Mouse (Mus musculus) spleen, adult 2 months (tissue): ENCODE results near the gene Lhpp.

Experiments
- CTCF ChIP-seq: fragments of 200-500 bp; IDR thresholded peaks from 2 replicates; pipeline ENCODE4 v1.5.1; 2011; ENCODE audit warnings: mild to moderate bottlenecking, inconsistent platforms; ENCODE audit not compliant: insufficient read depth, insufficient read length, insufficient replicate concordance; ENCODE audit errors: extremely low read depth
- POLR2A ChIP-seq: fragments of 200-500 bp; IDR thresholded peaks from 2 replicates; pipeline ENCODE4 v1.6.1; 2011; ENCODE audit warnings: low read depth, low read length, inconsistent platforms

DNA sequence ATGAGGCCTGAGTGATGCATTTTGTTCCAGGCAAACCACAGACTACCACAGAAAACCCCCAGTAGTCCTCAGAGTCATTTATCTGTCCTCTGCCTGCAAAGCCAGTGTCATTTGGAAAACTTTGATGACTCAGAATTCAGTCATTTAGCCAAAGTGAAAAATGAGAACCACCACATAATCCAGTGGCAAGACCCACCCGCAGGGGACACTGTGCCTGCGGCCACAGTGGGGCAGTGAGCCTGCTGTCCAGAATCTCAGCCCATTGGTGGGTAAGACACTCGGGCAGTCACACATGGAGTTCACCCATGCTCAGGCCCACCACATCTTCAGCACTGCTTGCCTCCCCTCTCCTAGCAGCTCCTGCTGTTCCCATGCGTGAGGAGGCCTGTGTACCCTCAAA is 109.1 kb downstream of the Lhpp start:
- TF ChIP-seq POLR2A: no peak
- no peak for TF ChIP-seq CTCF
